Mouse (Mus musculus) thymus, adult 2 months (tissue): ENCODE measurements around the gene Cygb.

Experiments
- CTCF ChIP-seq: fragments of 200-500 bp; IDR thresholded peaks from 2 replicates; pipeline ENCODE4 v1.5.1; 2012; ENCODE audit warnings: mild to moderate bottlenecking, control low read depth, low read length, moderate library complexity, borderline replicate concordance; ENCODE audit not compliant: control insufficient read depth, poor library complexity, insufficient read depth; ENCODE audit errors: extremely low read depth
- POLR2A ChIP-seq: fragments of 200-500 bp; IDR thresholded peaks from 2 replicates; pipeline ENCODE4 v1.6.1; 2012; ENCODE audit warnings: mild to moderate bottlenecking, low read length, control low read depth, moderate library complexity; ENCODE audit not compliant: control insufficient read depth, poor library complexity, insufficient read depth; ENCODE audit errors: extremely low read depth

- TF ChIP-seq CTCF (no peak), POLR2A (no peak)
These were observed 1.6 kb downstream of the Cygb start for GRCm38 (mm10) chr11:116652330-116653098.
